Mouse (Mus musculus): ENCODE measurements at regions not wholly inside any gene's neighbourhood (a gene's known extent, or its start where the extent isn't known, plus 50 kb on each side); places are given as distances from the start of the nearest gene placed in this dataset.
A peak's percentile ranks its signal among the peaks of the same experiment; 100 is the strongest.
"Not testable (repeated sequence)": the region's sequence is repeated elsewhere in the genome, so short reads cannot be mapped to it uniquely, and the experiment has no call there.

- peak in 1 of 2 experiments; percentile 16 for DNase-seq (ENCODE audit: extremely low spot score in 1 of 2, low spot score in 1 of 2)
Measured at GRCm38 (mm10) chr4:6600766-6601367, 1638.0 kb downstream of the Car8 start.

DNA sequence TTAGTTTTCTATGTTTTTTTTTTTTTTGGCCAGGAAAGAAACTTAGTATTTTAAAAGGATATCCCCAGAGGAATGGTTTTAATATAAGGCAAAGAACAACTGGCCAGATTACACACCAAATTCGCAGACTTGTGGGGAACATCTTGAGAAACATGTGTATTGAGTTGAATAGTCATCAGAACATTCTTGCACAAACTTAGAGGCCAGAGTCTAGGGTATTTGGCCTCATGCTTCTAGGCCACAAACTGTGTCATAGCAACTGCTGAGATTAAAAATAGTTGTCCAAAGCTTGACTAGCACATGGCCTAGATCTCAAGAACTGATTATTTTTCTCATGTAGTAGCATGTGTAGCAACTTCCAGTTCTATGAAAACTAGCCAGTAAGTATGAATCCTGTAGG is 1642.5 kb downstream of the Car8 start:
- no peak for DNase-seq (ENCODE audit: extremely low spot score in 1 of 2, low spot score in 1 of 2)

DNA sequence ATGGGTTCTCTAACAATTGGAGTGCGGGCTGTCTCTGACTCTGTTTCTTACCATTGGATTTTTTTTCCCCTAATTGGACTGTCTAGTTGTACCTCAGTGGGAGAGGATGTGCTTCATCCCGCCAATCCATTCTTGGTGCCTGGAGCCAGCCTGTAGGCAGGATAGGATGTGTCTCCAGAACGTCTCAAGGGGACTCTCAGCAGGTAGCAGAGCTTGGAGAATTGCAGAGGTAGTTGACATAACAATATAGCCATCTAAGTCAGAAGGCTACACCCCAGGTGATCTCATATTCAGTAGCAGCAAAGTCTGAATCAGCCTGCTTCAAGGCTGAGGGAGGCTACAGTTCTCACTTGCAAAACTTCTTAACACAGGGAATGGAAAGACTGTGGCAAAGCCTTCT is 1646.0 kb downstream of the Car8 start:
- DNase-seq (ENCODE audit: extremely low spot score in 1 of 2, low spot score in 1 of 2): not testable (repeated sequence)

DNA sequence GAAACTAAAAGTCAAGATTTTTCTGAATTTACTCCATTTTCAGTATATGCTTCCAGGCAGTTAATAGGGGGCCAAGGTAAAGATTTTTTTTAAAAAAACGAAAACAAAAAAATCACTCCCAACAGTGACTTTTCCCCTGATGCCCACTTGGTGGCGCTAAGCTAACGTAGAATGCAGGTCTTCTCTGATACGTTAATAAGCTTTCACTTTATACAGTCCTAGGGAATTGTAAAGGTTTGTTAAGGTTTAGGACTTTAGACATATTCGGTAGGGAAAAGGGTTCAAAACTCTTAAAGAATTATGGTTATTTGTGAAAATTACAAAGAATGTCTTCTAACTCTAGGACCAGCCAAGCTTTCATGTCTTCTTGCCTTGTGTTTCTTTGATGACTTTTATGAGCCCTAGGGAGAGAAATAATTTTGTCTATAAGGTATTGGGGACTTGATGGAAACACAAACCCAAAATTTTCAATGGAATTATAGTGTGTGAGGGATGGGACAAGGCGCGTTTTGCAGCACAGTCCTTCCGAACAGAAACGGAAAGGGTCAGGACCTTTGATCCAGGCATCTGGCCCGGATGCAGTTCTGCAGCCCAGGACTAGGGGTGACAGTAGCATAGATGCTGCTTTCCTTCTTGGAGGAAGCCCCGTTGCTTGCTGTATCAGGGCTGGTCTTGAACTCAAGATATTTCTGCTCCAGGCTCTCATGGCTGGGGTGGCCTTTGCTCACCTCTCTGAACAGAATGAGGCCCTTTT is 1677.1 kb downstream of the Car8 start:
- DNase-seq (ENCODE audit: extremely low spot score in 1 of 2, low spot score in 1 of 2): peak; percentile 4 to 67

GRCm38 (mm10) chr4:6539626-6540025 is 1699.2 kb downstream of the Car8 start:
- no peak for DNase-seq (ENCODE audit: extremely low spot score in 1 of 2, low spot score in 1 of 2)

DNA sequence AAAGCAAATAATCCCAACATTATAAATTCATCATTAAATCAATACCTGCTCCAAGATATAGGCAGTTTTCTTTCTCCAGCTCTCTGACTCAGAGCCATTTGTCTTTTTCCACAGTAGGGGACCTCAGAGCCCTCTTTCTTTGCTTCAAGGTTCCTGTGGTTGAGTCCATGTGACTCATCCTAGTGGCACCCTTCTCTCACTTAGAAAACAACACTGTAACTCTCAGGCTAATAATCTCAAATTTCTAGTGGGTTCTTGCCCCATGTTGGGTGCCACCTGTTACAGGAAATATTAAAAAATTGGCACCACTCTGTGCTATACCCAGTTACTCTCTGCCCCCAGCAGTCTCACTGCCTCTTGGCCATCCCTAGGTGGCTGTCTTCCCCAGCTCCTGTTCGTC is 1706.4 kb downstream of the Car8 start:
- DNase-seq (ENCODE audit: extremely low spot score in 1 of 2, low spot score in 1 of 2): no peak

DNA sequence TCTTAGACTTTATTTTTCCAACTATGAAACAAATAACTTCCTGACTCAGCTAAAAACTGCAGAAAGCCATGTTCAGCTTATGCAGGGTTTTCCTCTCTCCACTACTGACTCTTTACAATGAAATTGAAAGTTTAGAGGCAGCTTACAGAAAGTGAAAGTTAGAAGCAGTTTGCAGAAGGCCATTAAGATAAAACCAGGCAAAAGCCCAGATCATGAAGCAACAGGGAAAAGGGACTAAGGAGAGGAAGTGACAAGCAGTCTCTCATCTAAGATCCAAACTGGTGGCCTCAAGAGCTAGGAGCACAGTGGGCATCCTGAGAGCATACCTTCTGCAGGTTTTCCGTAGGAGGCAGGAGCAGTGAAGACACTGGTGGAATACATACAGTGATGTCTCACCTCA is 1721.2 kb downstream of the Car8 start:
- DNase-seq (ENCODE audit: extremely low spot score in 1 of 2, low spot score in 1 of 2): no peak

DNA sequence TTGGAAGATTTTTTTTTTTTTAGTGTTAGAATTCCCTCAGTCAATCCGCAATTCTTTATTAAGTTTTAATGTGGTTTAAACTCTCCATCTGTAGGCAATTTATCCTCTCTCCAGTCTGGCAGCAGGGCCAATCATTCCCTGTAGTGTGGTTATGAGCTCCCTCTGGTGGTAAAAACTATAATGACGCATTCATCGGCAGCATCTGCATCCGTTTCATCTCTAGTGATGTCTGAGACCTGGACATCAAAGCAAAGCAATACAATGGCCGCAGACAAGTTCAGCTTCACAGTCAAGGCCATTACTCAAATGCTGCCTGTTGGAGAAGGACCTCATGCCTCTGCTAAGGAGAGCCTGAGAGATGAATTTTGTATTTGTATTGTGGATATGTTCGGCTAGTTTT is 1721.7 kb upstream of the Impad1 start:
- peak; percentile 56 to 96 for DNase-seq (ENCODE audit: extremely low spot score in 1 of 2, low spot score in 1 of 2)

- peak in 1 of 2 experiments; percentile 36 for DNase-seq (ENCODE audit: extremely low spot score in 1 of 2, low spot score in 1 of 2)
Measured at GRCm38 (mm10) chr4:6513635-6514034, 1720.5 kb upstream of the Impad1 start.

GRCm38 (mm10) chr4:6512749-6513364 is 1719.7 kb upstream of the Impad1 start:
- DNase-seq (ENCODE audit: extremely low spot score in 1 of 2, low spot score in 1 of 2): peak; percentile 81 to 97

GRCm38 (mm10) chr4:6508091-6508490 is 1714.9 kb upstream of the Impad1 start:
- DNase-seq (ENCODE audit: extremely low spot score in 1 of 2, low spot score in 1 of 2): no peak

Data from frontal cortex, adult 2 months (tissue).